Mouse (Mus musculus) heart, embryonic 16.5 days (tissue): ENCODE results near the gene Ubd. TPM values are rescaled to one million over a fixed set of nuclear protein-coding genes. Genes with fewer than 3 reads are reported as not detected.

Experiments used
- polyA plus RNA-seq: library from polyadenylated mRNA; unstranded; fragments of >200 nt; fragmentation: Nextera tagmentation; extraction: Ambion mirVana; gene quantifications from 2 replicates; pipeline ENCODE4 v1.2.1, GENCODE M21; 2015

Gene Ubd
- polyA plus RNA-seq, 1 experiment from 2014 or later: 5.6 TPM

Other genes starting within 250 kb of the Ubd start
- 81.2 and 81.4 TPM in 2 replicates for gene Ppp1r11, start 242.2 kb upstream of the Ubd start, polyA plus RNA-seq
- gene Znrd1, start 235.3 kb upstream of the Ubd start, polyA plus RNA-seq: 41.6 and 43.7 TPM in 2 replicates
- gene Znrd1as, start 235.3 kb upstream of the Ubd start, polyA plus RNA-seq: 7.8 and 9.3 TPM in 2 replicates
- not detected in 2 replicates for gene 2410137M14Rik, start 212.7 kb upstream of the Ubd start, polyA plus RNA-seq
- gene H2-M5, start 204.4 kb upstream of the Ubd start, polyA plus RNA-seq: 0.30 and 0.37 TPM in 2 replicates
- 30.3 and 31.9 TPM in 2 replicates for gene Zfp57, start 192.7 kb upstream of the Ubd start, polyA plus RNA-seq
- gene Mog, start 170.5 kb upstream of the Ubd start, polyA plus RNA-seq: not detected in 2 replicates
- gene Gabbr1, start 147.9 kb upstream of the Ubd start, polyA plus RNA-seq: 3.7 and 4.1 TPM in 2 replicates
- not detected in 2 replicates for gene Olfr90, start 105.4 kb upstream of the Ubd start, polyA plus RNA-seq
- not detected in 2 replicates for gene Olfr91, start 95.6 kb upstream of the Ubd start, polyA plus RNA-seq
- gene Olfr92, start 73.8 kb upstream of the Ubd start, polyA plus RNA-seq: not detected in 2 replicates
- gene Olfr93, start 32.4 kb upstream of the Ubd start, polyA plus RNA-seq: not detected in 2 replicates
- not detected in 2 replicates for gene Olfr94, start 7.1 kb downstream of the Ubd start, polyA plus RNA-seq
- not detected in 2 replicates for gene Olfr95, start 19.2 kb downstream of the Ubd start, polyA plus RNA-seq
- gene Olfr96, start 26.3 kb downstream of the Ubd start, polyA plus RNA-seq: not detected in 2 replicates
- not detected in 2 replicates for gene Olfr97, start 43.4 kb downstream of the Ubd start, polyA plus RNA-seq
- gene Olfr98, start 69.9 kb downstream of the Ubd start, polyA plus RNA-seq: not detected in 2 replicates
- gene H2-M3, start 76.3 kb downstream of the Ubd start, polyA plus RNA-seq: 2.9 TPM in 2 replicates
- gene Olfr99, start 89.6 kb downstream of the Ubd start, polyA plus RNA-seq: not detected in 2 replicates
- gene Olfr101, start 110.4 kb downstream of the Ubd start, polyA plus RNA-seq: not detected in 2 replicates
- gene Olfr102, start 123.2 kb downstream of the Ubd start, polyA plus RNA-seq: not detected in 2 replicates
- gene Olfr103, start 145.8 kb downstream of the Ubd start, polyA plus RNA-seq: not detected in 2 replicates
- not detected in 2 replicates for gene Olfr104-ps, start 165.7 kb downstream of the Ubd start, polyA plus RNA-seq
- gene Olfr105-ps, start 185.1 kb downstream of the Ubd start, polyA plus RNA-seq: not detected in 2 replicates
- gene Olfr106-ps, start 196.5 kb downstream of the Ubd start, polyA plus RNA-seq: not detected in 2 replicates
- not detected in 2 replicates for gene Olfr107, start 205.3 kb downstream of the Ubd start, polyA plus RNA-seq